Mouse (Mus musculus): ENCODE measurements around the gene Nfib.

GRCm38 (mm10) chr4:82248031-82248430, 457.5 kb downstream of the Nfib start:
- TF ChIP-seq CTCF (IDR thresholded peaks at IDR 0.05; ENCODE audit: borderline replicate concordance, control insufficient read depth, extremely low read depth, insufficient read depth, low read length, poor library complexity) (no peak), POLR2A (IDR thresholded peaks at IDR 0.05; ENCODE audit: control insufficient read depth, extremely low read depth, insufficient read depth, low read length, poor library complexity) (no peak)

Measured in thymus, adult 2 months (tissue).